Mouse (Mus musculus) kidney, adult 2 months (tissue): ENCODE results near the gene Srpk2.

ENCODE experiments used
- CTCF ChIP-seq: fragments of 200-500 bp; conservative IDR thresholded peaks from 2 replicates; pipeline ENCODE4 v1.5.1; 2011; ENCODE audit warnings: low read depth, mild to moderate bottlenecking, control low read depth, low read length, moderate library complexity, mixed read lengths; ENCODE audit not compliant: insufficient read depth, insufficient read length
- POLR2A ChIP-seq: fragments of 200-500 bp; IDR thresholded peaks from one replicate; pipeline ENCODE4 v1.6.1; 2011; ENCODE audit warnings: low read depth, low read length, control low read depth

DNA sequence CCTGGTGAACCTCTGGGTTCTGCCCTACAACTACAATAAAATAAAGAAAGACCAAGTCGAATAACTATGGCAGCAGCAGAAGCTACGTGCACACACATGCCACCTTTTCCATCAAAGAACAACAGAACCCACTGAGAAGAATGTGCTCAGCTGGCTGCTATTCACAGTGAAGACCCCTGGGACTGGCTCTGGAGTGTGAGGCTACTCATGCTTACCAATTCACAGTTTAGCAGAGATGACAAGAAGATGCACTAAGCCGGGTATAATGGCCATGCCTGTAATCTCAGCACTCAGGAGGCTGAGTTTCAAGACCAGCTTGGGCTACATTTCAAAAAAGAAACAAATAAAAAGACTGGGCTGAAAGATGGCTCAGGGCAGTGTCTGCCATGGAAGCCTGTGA, 167.5 kb downstream of the Srpk2 start:
- TF ChIP-seq CTCF, result no peak
- no peak for TF ChIP-seq POLR2A
